Mouse (Mus musculus) hindbrain, embryonic 12.5 days (tissue): ENCODE data around the gene Apoe. TPM values are rescaled to one million over a fixed set of nuclear protein-coding genes. Genes with fewer than 3 reads are reported as not detected.

ENCODE experiments used
- ATAC-seq: fragments of 200-750 bp; cut with Nextera tagmentation; 2 replicates; pipeline ENCODE4 v1.8.0; 2017; ENCODE audit warnings: moderate TSS enrichment; ENCODE audit not compliant: low FRiP score
- H3K27ac ChIP-seq: fragments of 300-500 bp; sonication (generic); 2 replicates; pipeline ENCODE4 v1.5.1; 2016; ENCODE audit warnings: mild to moderate bottlenecking
- H3K27me3 ChIP-seq: fragments of 300-500 bp; sonication (generic); 2 replicates; pipeline ENCODE4 v1.6.1; 2016; ENCODE audit warnings: mild to moderate bottlenecking
- H3K36me3 ChIP-seq: fragments of 300-500 bp; sonication (generic); 2 replicates; pipeline ENCODE4 v1.6.1; 2016; ENCODE audit warnings: mild to moderate bottlenecking
- H3K4me1 ChIP-seq: fragments of 300-500 bp; sonication (generic); 2 replicates; pipeline ENCODE4 v1.6.1; 2016
- H3K4me2 ChIP-seq: fragments of 300-500 bp; sonication (generic); replicated peaks from 2 replicates; pipeline ENCODE4 v1.6.1; 2016; ENCODE audit warnings: mild to moderate bottlenecking
- H3K4me3 ChIP-seq: fragments of 300-500 bp; sonication (generic); 2 replicates; pipeline ENCODE4 v1.5.1; 2016; ENCODE audit warnings: mild to moderate bottlenecking
- H3K9ac ChIP-seq: fragments of 300-500 bp; sonication (generic); 2 replicates; pipeline ENCODE4 v1.6.1; 2016; ENCODE audit warnings: mild to moderate bottlenecking, moderate library complexity
- H3K9me3 ChIP-seq: fragments of 300-500 bp; sonication (generic); replicated peaks from 2 replicates; pipeline ENCODE4 v1.6.1; 2016; ENCODE audit warnings: mild to moderate bottlenecking
- WGBS: fragments of 180-500 bp; shearing (Covaris S2); methylation state at CpG from one replicate; pipeline ENCODE4 v1.1.7; 2016; 5-methylcytosine and 5-hydroxymethylcytosine counted together
- polyA plus RNA-seq: library from polyadenylated mRNA; unstranded; fragments of >200 nt; fragmentation: Nextera tagmentation; extraction: Ambion mirVana; gene quantifications from 2 replicates; pipeline ENCODE4 v1.2.1, GENCODE M21; 2016

The Apoe gene
- polyA plus RNA-seq, 1 experiment from 2014 or later, result 228 TPM

- 0 out of 2 replicates have a peak overlapping the region, but pooled peaks have one; percentile 3 for H3K9ac ChIP-seq
- H3K4me3 ChIP-seq, result no peak overlapping the region
- H3K9me3 ChIP-seq, result no peaks in the 10 kb centered on the region
- WGBS, result 8% methylated on average over 10 of the region's 10 CpGs
- H3K36me3 ChIP-seq, result no peaks in the 10 kb centered on the region
- H3K27ac ChIP-seq, result 0 out of 2 replicates have a peak overlapping the region, but pooled peaks have one; percentile 4
- peak; percentile 57 for ATAC-seq
- 0 out of 2 replicates have a peak overlapping the region, but pooled peaks have one; percentile 5 for H3K4me2 ChIP-seq
- H3K4me1 ChIP-seq, result peaks cover 10% of the 10 kb centered on the region
- H3K27me3 ChIP-seq, result no peaks in the 10 kb centered on the region
Measured at GRCm38 (mm10) chr7:19668947-19669721, 29.9 kb downstream of the Apoe start.

- Histone ChIP-seq H3K27ac (no peak overlapping the region), H3K36me3 (no peaks in the 10 kb centered on the region), H3K27me3 (no peaks in the 10 kb centered on the region), H3K4me1 (peaks cover 19% of the 10 kb centered on the region), H3K4me2 (no peak overlapping the region), H3K9ac (no peak overlapping the region), H3K4me3 (no peak overlapping the region), H3K9me3 (no peaks in the 10 kb centered on the region)
- ATAC-seq, result no peak
- 70% methylated on average over 2 of the region's 2 CpGs for WGBS
Measured at GRCm38 (mm10) chr7:19667434-19667833, 31.6 kb downstream of the Apoe start.

- peaks cover 19% of the 10 kb centered on the region for H3K4me1 ChIP-seq
- ATAC-seq, result no peak
Measured at GRCm38 (mm10) chr7:19666750-19667149, 32.2 kb downstream of the Apoe start.

GRCm38 (mm10) chr7:19664955-19665841, 33.8 kb downstream of the Apoe start, which contains the start of gene Clptm1:
TSS of gene Clptm1 (minus strand) at chr7:19665033.
- H3K4me1 ChIP-seq, result peaks cover 21% of the 10 kb centered on the region
- no peaks in the 10 kb centered on the region for H3K27me3 ChIP-seq
- ATAC-seq, result peak; percentile 83
- peak within 1 kb of the TSS; percentile 93 for H3K27ac ChIP-seq
- WGBS, result under 1% methylated on average over 63 of the region's 63 CpGs
- no peaks in the 10 kb centered on the region for H3K36me3 ChIP-seq
- H3K9me3 ChIP-seq, result no peaks in the 10 kb centered on the region
- peak within 1 kb of the TSS; percentile 98 for H3K9ac ChIP-seq
- peak within 1 kb of the TSS; percentile 85 for H3K4me2 ChIP-seq
- H3K4me3 ChIP-seq, result peak within 1 kb of the TSS; percentile 100

More at GRCm38 (mm10) chr7:19666750-19667149, 32.2 kb downstream of the Apoe start:
- 67% methylated on average over 3 of the region's 3 CpGs for WGBS
- Histone ChIP-seq H3K27me3 (no peaks in the 10 kb centered on the region), H3K4me3 (no peak overlapping the region), H3K27ac (no peak overlapping the region), H3K9me3 (no peaks in the 10 kb centered on the region), H3K4me2 (no peak overlapping the region), H3K9ac (no peak overlapping the region), H3K36me3 (no peaks in the 10 kb centered on the region)

GRCm38 (mm10) chr7:19664455-19664954, 34.5 kb downstream of the Apoe start:
- Histone ChIP-seq H3K27me3 (no peaks in the 10 kb centered on the region), H3K4me3 (peak overlapping the region; percentile 100), H3K9me3 (no peaks in the 10 kb centered on the region), H3K4me1 (peaks cover 21% of the 10 kb centered on the region), H3K4me2 (peak overlapping the region; percentile 85), H3K27ac (peak overlapping the region; percentile 93), H3K36me3 (peaks cover 6% of the 10 kb centered on the region), H3K9ac (peak overlapping the region; percentile 98)
- ATAC-seq, result peak; percentile 66
- WGBS, result under 1% methylated on average over 35 of the region's 37 CpGs

- no peak overlapping the region for H3K27ac ChIP-seq
- peaks cover 8% of the 10 kb centered on the region for H3K36me3 ChIP-seq
- WGBS, result 23% methylated on average over 8 of the region's 8 CpGs
- H3K4me3 ChIP-seq, result peak overlapping the region; percentile 100
- no peaks in the 10 kb centered on the region for H3K27me3 ChIP-seq
- H3K9ac ChIP-seq, result peak overlapping the region; percentile 98
- H3K9me3 ChIP-seq, result no peaks in the 10 kb centered on the region
- peak overlapping the region; percentile 85 for H3K4me2 ChIP-seq
- H3K4me1 ChIP-seq, result peaks cover 18% of the 10 kb centered on the region
- peak; percentile 10; the same call in 1 of the 2 replicates for ATAC-seq
Measured at GRCm38 (mm10) chr7:19663940-19664339, 35.0 kb downstream of the Apoe start.

GRCm38 (mm10) chr7:19652614-19653013, 46.4 kb downstream of the Apoe start:
- Histone ChIP-seq H3K9me3 (no peaks in the 10 kb centered on the region), H3K36me3 (peaks cover 69% of the 10 kb centered on the region), H3K27ac (no peak overlapping the region), H3K4me2 (no peak overlapping the region), H3K4me3 (no peak overlapping the region), H3K4me1 (no peaks in the 10 kb centered on the region), H3K9ac (no peak overlapping the region), H3K27me3 (no peaks in the 10 kb centered on the region)
- ATAC-seq, result no peak
- 92% methylated on average over 2 of the region's 2 CpGs for WGBS

- Histone ChIP-seq H3K27ac (no peak overlapping the region), H3K9me3 (no peaks in the 10 kb centered on the region), H3K4me1 (no peaks in the 10 kb centered on the region), H3K4me3 (no peak overlapping the region), H3K27me3 (no peaks in the 10 kb centered on the region), H3K36me3 (peaks cover 77% of the 10 kb centered on the region), H3K9ac (no peak overlapping the region), H3K4me2 (no peak overlapping the region)
- no peak for ATAC-seq
- 92% methylated on average over 6 of the region's 6 CpGs for WGBS
Measured at GRCm38 (mm10) chr7:19651063-19651786, 47.8 kb downstream of the Apoe start.

Other genes with a start within 250 kb of the Apoe start
- gene Mark4, start 240.4 kb downstream of the Apoe start, polyA plus RNA-seq, result 20.0 and 21.6 TPM in 2 replicates
- 1.0 and 1.5 TPM in 2 replicates for gene Exoc3l2, start 235.9 kb downstream of the Apoe start, polyA plus RNA-seq
- 4.6 and 4.8 TPM in 2 replicates for gene Bloc1s3, start 190.8 kb downstream of the Apoe start, polyA plus RNA-seq
- gene Trappc6a, start 190.8 kb downstream of the Apoe start, polyA plus RNA-seq, result 41.7 and 48.1 TPM in 2 replicates
- gene Nkpd1, start 181.3 kb downstream of the Apoe start, polyA plus RNA-seq, result 0.23 TPM in 1 of 2 replicates, not detected in the other
- gene Ppp1r37, start 136.1 kb downstream of the Apoe start, polyA plus RNA-seq, result 41.7 and 43.8 TPM in 2 replicates
- gene Zfp296, start 121.9 kb downstream of the Apoe start, polyA plus RNA-seq, result 0.30 TPM in 1 of 2 replicates, not detected in the other
- 121 and 145 TPM in 2 replicates for gene Gemin7, start 121.6 kb downstream of the Apoe start, polyA plus RNA-seq
- gene Clasrp, start 94.7 kb downstream of the Apoe start, polyA plus RNA-seq, result 70.1 and 73.6 TPM in 2 replicates
- gene Relb, start 69.8 kb downstream of the Apoe start, polyA plus RNA-seq, result 5.9 and 6.5 TPM in 2 replicates
- 112 and 115 TPM in 2 replicates for gene Clptm1, start 34.2 kb downstream of the Apoe start, polyA plus RNA-seq
- gene Apoc2, start 21.2 kb downstream of the Apoe start, polyA plus RNA-seq, result 0.46 TPM in 1 of 2 replicates, not detected in the other
- not detected in 2 replicates for gene Gm44805, start 17.8 kb downstream of the Apoe start, polyA plus RNA-seq
- gene Apoc4, start 17.7 kb downstream of the Apoe start, polyA plus RNA-seq, result 0.10 TPM in 1 of 2 replicates, not detected in the other
- 3.8 and 4.7 TPM in 2 replicates for gene Apoc1, start 6.5 kb downstream of the Apoe start, polyA plus RNA-seq
- 136 and 138 TPM in 2 replicates for gene Tomm40, start 16.2 kb upstream of the Apoe start, polyA plus RNA-seq
- gene Nectin2, start 51.3 kb upstream of the Apoe start, polyA plus RNA-seq, result 60.8 and 67.1 TPM in 2 replicates
- gene Bcam, start 71.8 kb upstream of the Apoe start, polyA plus RNA-seq, result 21.0 and 25.1 TPM in 2 replicates
- gene Cblc, start 97.6 kb upstream of the Apoe start, polyA plus RNA-seq, result 1.0 and 1.3 TPM in 2 replicates
- gene Bcl3, start 123.6 kb upstream of the Apoe start, polyA plus RNA-seq, result 1.1 and 2.1 TPM in 2 replicates
- gene Gm19345, start 152.8 kb upstream of the Apoe start, polyA plus RNA-seq, result 1.1 and 1.7 TPM in 2 replicates
- not detected in 2 replicates for gene Ceacam16, start 162.1 kb upstream of the Apoe start, polyA plus RNA-seq
- gene Ceacam19, start 188.8 kb upstream of the Apoe start, polyA plus RNA-seq, result not detected in 2 replicates
- 4.6 and 6.1 TPM in 2 replicates for gene Pvr, start 222.0 kb upstream of the Apoe start, polyA plus RNA-seq